Mouse (Mus musculus): Measurements from ENCODE around the gene Psmc1. TPM values are rescaled to one million over a fixed set of nuclear protein-coding genes. Genes with fewer than 3 reads are reported as not detected.

Psmc1 gene
- polyA plus RNA-seq, 2 experiments: 66.9 to 148 TPM

DNA sequence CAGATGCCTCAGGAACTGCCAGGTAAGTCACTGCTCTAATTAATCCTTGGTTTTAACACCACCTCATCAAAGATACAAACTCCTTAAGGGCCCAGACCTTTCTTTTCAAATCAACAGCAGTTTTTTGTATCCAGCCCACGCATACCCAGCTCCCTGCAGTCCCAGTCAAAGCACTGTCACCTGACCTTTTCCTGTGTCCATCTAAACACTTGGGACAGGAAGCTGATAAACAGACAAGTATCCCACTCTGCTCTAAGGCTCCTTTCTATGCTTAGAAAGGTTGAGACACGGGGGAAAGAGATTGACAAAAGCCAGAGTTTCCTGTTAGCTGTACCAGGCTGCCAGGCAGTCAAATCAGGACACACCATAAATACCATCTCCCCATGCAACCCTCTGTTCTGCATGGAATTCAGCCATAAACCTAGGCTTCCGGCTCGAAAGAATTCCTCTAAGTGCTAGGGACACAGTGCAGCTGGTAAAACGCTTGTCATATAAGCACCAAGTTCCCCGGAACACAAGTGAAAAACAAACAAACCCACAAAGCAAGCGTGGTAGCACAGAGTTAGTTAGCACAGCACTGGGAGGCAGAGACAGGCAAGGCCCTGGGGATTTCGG, 18.0 kb downstream of the Psmc1 start:
- peaks cover 31% of the 10 kb centered on the region for H3K36me3 ChIP-seq (replicated peaks; ENCODE audit: control insufficient read depth, insufficient read depth, low read depth)
- ATAC-seq (ENCODE audit: insufficient read depth) (no peak), DNase-seq (ENCODE audit: low read depth in 3 of 3, low spot score in 3 of 3) (no peak)
- no peaks in the 10 kb centered on the region for H3K27me3 ChIP-seq (ENCODE audit: control insufficient read depth, insufficient read depth, low read length)
- WGBS (ENCODE audit: insufficient replicate concordance): 62% methylated on average over 8 of the region's 8 CpGs
- no peak overlapping the region for H3K4me2 ChIP-seq (ENCODE audit: low read depth)
- H3K27ac ChIP-seq: no peak overlapping the region
- TF ChIP-seq CTCF (IDR thresholded peaks at IDR 0.05; ENCODE audit: low read depth) (no peak), EP300 (IDR thresholded peaks at IDR 0.05; ENCODE audit: low read depth) (no peak)
- H3K9me3 ChIP-seq (ENCODE audit: control insufficient read depth, low read length): no peaks in the 10 kb centered on the region
- H3K9ac ChIP-seq (replicated peaks): no peak overlapping the region
- no peak overlapping the region for H3K4me3 ChIP-seq (ENCODE audit: insufficient read depth in 1 of 2, low read depth in 2 of 2, low read length in 2 of 2)
- no peaks in the 10 kb centered on the region for H3K4me1 ChIP-seq (replicated peaks; ENCODE audit: control insufficient read depth in 2 of 2, insufficient read depth in 2 of 2, low read length in 1 of 2)

DNA sequence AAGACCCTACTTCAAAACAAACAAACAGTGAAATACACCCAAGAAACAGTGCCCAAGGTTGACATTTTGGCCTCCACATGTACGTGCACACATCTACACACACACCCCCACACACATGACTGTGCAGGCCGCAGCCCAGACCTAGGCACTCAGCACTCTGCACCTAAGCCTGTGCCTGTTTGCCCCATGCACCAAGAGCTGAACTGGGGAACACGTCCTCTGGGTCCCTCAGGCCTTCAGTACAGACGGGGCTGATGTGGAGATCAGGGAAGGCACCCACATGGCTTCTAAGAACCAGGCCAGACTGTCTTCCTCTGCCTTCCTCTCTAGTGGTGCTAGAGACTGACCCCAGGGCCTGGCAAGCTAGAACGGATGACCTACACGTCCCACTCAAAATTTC, 18.6 kb downstream of the Psmc1 start:
- H3K9me3 ChIP-seq (ENCODE audit: control insufficient read depth, low read length): no peaks in the 10 kb centered on the region
- 66% methylated on average over 6 of the region's 6 CpGs for WGBS (ENCODE audit: insufficient replicate concordance)
- H3K27me3 ChIP-seq (ENCODE audit: control insufficient read depth, insufficient read depth, low read length): no peaks in the 10 kb centered on the region
- no peak overlapping the region for H3K27ac ChIP-seq
- TF ChIP-seq CTCF (IDR thresholded peaks at IDR 0.05; ENCODE audit: low read depth) (no peak), EP300 (IDR thresholded peaks at IDR 0.05; ENCODE audit: low read depth) (no peak)
- H3K4me1 ChIP-seq (replicated peaks; ENCODE audit: control insufficient read depth in 2 of 2, insufficient read depth in 2 of 2, low read length in 1 of 2): no peaks in the 10 kb centered on the region
- H3K4me2 ChIP-seq (ENCODE audit: low read depth): no peak overlapping the region
- H3K4me3 ChIP-seq (ENCODE audit: insufficient read depth in 1 of 2, low read depth in 2 of 2, low read length in 2 of 2): no peak overlapping the region
- peaks cover 26% of the 10 kb centered on the region for H3K36me3 ChIP-seq (replicated peaks; ENCODE audit: control insufficient read depth, insufficient read depth, low read depth)
- ATAC-seq (ENCODE audit: insufficient read depth) (no peak), DNase-seq (ENCODE audit: low read depth in 3 of 3, low spot score in 3 of 3) (no peak)
- H3K9ac ChIP-seq (replicated peaks): no peak overlapping the region

DNA sequence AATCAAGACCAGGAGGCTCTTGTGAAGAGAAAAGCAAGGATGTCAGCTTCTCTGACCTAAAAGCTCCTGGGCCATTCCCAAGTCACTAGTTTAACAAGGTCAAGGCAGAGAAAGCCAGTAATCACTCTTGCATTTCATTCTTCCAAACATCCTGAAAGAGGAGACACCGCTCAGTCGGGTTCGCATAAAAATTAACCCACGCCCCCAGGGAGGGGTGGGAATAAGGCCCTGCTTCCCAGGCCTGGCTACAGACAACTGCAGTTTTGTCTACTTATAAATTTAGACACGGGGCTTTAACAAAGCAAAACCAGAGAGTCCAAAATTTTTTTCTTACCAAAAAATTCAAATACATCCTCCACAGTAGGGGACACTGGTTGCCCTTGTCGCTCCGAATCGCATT, 19.0 kb downstream of the Psmc1 start:
- no peaks in the 10 kb centered on the region for H3K4me1 ChIP-seq (replicated peaks; ENCODE audit: control insufficient read depth in 2 of 2, insufficient read depth in 2 of 2, low read length in 1 of 2)
- WGBS (ENCODE audit: insufficient replicate concordance): 80% methylated on average over 8 of the region's 8 CpGs
- no peak for TF ChIP-seq EP300 (IDR thresholded peaks at IDR 0.05; ENCODE audit: low read depth)
- no peak for TF ChIP-seq CTCF (IDR thresholded peaks at IDR 0.05; ENCODE audit: low read depth)
- H3K9ac ChIP-seq (replicated peaks): no peak overlapping the region
- H3K27me3 ChIP-seq (ENCODE audit: control insufficient read depth, insufficient read depth, low read length): no peaks in the 10 kb centered on the region
- ATAC-seq (ENCODE audit: insufficient read depth): no peak
- no peak overlapping the region for H3K4me3 ChIP-seq (ENCODE audit: insufficient read depth in 1 of 2, low read depth in 2 of 2, low read length in 2 of 2)
- H3K4me2 ChIP-seq (ENCODE audit: low read depth): no peak overlapping the region
- peaks cover 22% of the 10 kb centered on the region for H3K36me3 ChIP-seq (replicated peaks; ENCODE audit: control insufficient read depth, insufficient read depth, low read depth)
- H3K27ac ChIP-seq: no peak overlapping the region
- DNase-seq (ENCODE audit: low read depth in 3 of 3, low spot score in 3 of 3): no peak
- H3K9me3 ChIP-seq (ENCODE audit: control insufficient read depth, low read length): no peaks in the 10 kb centered on the region

DNA sequence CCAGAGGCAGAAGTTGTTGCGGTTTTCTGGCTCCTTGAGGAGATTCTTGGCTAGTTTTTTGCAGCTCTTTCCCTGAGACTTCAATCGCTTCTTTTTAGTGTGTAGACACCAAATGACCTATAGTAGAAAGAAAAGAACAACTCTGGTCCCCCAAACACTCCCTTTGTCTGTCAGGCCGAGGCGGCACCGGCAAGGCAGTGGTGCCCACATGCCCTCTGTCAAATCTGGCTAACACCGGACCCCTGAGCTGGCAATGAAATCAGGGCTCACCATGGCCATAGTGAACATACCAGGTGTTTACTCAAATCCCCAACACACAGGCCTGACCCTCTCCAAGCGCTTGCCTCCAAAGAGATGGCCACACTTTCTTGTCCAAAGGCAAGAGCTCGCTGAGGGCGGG, 21.2 kb downstream of the Psmc1 start:
- peaks cover 5% of the 10 kb centered on the region for H3K36me3 ChIP-seq (replicated peaks; ENCODE audit: control insufficient read depth, insufficient read depth, low read depth)
- TF ChIP-seq CTCF (IDR thresholded peaks at IDR 0.05; ENCODE audit: low read depth) (no peak), EP300 (IDR thresholded peaks at IDR 0.05; ENCODE audit: low read depth) (no peak)
- no peaks in the 10 kb centered on the region for H3K9me3 ChIP-seq (ENCODE audit: control insufficient read depth, low read length)
- no peak overlapping the region for H3K9ac ChIP-seq (replicated peaks)
- no peak overlapping the region for H3K4me3 ChIP-seq (ENCODE audit: insufficient read depth in 1 of 2, low read depth in 2 of 2, low read length in 2 of 2)
- ATAC-seq (ENCODE audit: insufficient read depth) (no peak), DNase-seq (ENCODE audit: low read depth in 3 of 3, low spot score in 3 of 3) (no peak)
- H3K4me1 ChIP-seq (replicated peaks; ENCODE audit: control insufficient read depth in 2 of 2, insufficient read depth in 2 of 2, low read length in 1 of 2): peaks cover 0 to 4% of the 10 kb centered on the region in 2 experiments; a peak in 1 of 4 replicates
- 82% methylated on average over 9 of the region's 9 CpGs for WGBS (ENCODE audit: insufficient replicate concordance)
- H3K27ac ChIP-seq: no peak overlapping the region
- H3K4me2 ChIP-seq (ENCODE audit: low read depth): no peak overlapping the region
- no peaks in the 10 kb centered on the region for H3K27me3 ChIP-seq (ENCODE audit: control insufficient read depth, insufficient read depth, low read length)

DNA sequence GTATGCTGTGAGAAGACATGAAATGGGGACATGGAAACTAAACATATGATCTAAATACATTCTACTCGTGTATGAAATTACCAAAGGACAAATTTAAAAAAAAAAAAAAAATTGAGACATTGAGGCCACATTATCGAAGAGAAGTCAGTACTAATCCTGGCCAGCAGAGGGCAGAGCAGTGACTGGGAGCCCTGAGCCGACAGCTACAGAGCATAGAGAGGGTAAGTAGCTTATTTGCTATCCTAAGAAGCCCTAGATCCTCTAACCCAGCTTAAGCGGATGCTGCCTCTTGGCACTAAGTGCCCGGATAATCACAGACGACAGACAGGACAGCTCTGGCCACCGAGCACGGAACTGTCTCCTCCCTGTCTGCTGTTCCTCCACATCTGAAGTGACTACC, 21.7 kb downstream of the Psmc1 start:
- H3K4me3 ChIP-seq (ENCODE audit: insufficient read depth in 1 of 2, low read depth in 2 of 2, low read length in 2 of 2): no peak overlapping the region
- no peak overlapping the region for H3K9ac ChIP-seq (replicated peaks)
- peak; percentile 12 to 24 (median 16) for DNase-seq (ENCODE audit: low read depth in 3 of 3, low spot score in 3 of 3)
- H3K4me2 ChIP-seq (ENCODE audit: low read depth): no peak overlapping the region
- ATAC-seq (ENCODE audit: insufficient read depth): no peak
- WGBS (ENCODE audit: insufficient replicate concordance): 52% methylated on average over 8 of the region's 8 CpGs
- H3K9me3 ChIP-seq (ENCODE audit: control insufficient read depth, low read length): no peaks in the 10 kb centered on the region
- H3K27ac ChIP-seq: no peak overlapping the region
- no peaks in the 10 kb centered on the region for H3K27me3 ChIP-seq (ENCODE audit: control insufficient read depth, insufficient read depth, low read length)
- TF ChIP-seq CTCF (IDR thresholded peaks at IDR 0.05; ENCODE audit: low read depth) (peak; percentile 81), EP300 (IDR thresholded peaks at IDR 0.05; ENCODE audit: low read depth) (no peak)
- H3K36me3 ChIP-seq (replicated peaks; ENCODE audit: control insufficient read depth, insufficient read depth, low read depth): peaks cover 5% of the 10 kb centered on the region
- H3K4me1 ChIP-seq (replicated peaks; ENCODE audit: control insufficient read depth in 2 of 2, insufficient read depth in 2 of 2, low read length in 1 of 2): peaks cover 0 to 4% of the 10 kb centered on the region in 2 experiments; a peak in 1 of 4 replicates
